Mouse (Mus musculus) erythroid progenitor cell, adult 5-6 weeks (primary cell): ENCODE data around the gene Ica1. TPM values are rescaled to one million over a fixed set of nuclear protein-coding genes. Genes with fewer than 3 reads are reported as not detected.

Experiments used
- ATAC-seq: replicated peaks from 2 replicates; pipeline ENCODE4 v1.8.0; 2016; ENCODE audit warnings: moderate number of reproducible peaks, mild to moderate bottlenecking, moderate TSS enrichment, inconsistent platforms; ENCODE audit not compliant: poor library complexity, low FRiP score, severe bottlenecking
- total RNA-seq, 2 experiments: library from RNA; stranded (forward) in 1 of 2; stranded (reverse) in 1 of 2; fragments of 150-400 nt in 1 of 2; fragments of 186-747, 209-891 nt in 1 of 2; gene quantifications; 2 replicates each; pipeline versions ENCODE4 v1.2.3 to v1.2.4; 2015 to 2017; ENCODE audit warnings: low replicate concordance in 2 of 2

Gene Ica1
- total RNA-seq, 2 experiments from 2014 or later: 8.9 to 21.8 TPM

GRCm38 (mm10) chr6:8655454-8655853 is 122.8 kb downstream of the Ica1 start:
- no peak for ATAC-seq

DNA sequence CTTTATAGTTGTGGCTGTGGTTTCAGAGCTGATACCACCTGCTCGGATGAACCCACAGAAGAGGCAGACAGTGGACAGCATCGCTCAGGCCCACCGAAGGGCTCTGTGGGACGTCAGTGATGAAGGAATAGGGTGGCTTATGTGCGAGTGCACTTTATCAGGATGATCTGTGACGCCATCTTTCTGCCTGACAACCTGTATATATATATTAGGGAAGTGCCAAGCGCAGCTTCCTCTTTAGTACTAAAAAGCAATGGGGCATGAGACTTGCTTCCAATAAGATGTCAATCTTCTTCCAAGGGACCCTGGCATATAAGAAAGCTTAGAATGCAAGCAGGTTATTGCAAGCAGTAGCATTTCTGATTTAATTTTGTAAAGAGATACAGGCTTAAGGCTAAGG is 127.9 kb downstream of the Ica1 start:
- no peak for ATAC-seq

DNA sequence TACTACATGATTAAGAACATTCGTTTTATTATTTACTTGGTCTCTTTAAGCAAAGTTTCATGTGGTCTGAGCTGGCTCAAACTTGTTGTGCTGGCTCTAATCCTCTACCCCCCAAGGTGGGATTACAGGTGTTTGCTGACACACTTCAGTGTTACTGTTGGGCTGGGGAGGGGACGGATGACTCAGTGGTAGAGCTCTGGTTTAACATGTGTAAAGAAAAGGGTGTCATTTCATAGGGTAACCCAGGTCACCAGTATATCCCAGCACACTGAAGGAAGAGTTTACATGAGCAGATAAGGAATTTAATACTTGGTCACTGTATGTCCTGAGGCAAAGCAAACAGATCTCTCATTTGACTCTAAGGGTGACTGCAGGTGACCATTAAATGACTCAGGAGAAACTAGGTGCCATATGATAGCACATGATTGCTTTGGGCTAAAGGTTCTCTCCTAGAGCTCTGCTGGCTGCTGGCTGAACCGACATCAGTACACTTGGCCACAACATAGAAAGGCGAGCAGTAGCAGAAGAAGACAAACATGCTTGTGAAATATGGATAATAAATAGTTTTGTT is 128.9 kb downstream of the Ica1 start:
- no peak for ATAC-seq

- no peak for ATAC-seq
These were observed 129.9 kb downstream of the Ica1 start for GRCm38 (mm10) chr6:8648185-8648901.

GRCm38 (mm10) chr6:8647513-8648184 is 130.6 kb downstream of the Ica1 start:
- ATAC-seq: 0 out of 2 replicates have a peak, but pooled peaks have one; percentile 43

DNA sequence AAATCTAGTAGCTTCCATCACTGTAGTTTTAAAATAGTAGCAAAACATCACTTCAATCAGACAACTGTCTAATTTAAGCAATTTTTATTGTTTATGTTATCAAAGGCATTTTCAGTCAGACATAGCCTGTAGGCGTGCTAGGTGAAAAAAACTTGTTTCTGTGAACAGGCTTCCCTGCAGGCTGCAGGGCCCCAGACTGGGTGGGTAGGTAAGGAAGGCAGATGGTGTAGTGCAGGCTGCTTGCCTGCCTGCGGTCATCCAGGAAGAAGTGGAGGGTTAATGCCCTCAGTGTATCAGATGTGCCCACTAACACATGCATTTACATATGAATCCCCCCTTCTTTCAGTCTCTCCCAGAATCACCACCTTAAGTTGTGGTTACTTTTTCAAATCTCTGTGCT is 132.6 kb downstream of the Ica1 start:
- no peak for ATAC-seq

DNA sequence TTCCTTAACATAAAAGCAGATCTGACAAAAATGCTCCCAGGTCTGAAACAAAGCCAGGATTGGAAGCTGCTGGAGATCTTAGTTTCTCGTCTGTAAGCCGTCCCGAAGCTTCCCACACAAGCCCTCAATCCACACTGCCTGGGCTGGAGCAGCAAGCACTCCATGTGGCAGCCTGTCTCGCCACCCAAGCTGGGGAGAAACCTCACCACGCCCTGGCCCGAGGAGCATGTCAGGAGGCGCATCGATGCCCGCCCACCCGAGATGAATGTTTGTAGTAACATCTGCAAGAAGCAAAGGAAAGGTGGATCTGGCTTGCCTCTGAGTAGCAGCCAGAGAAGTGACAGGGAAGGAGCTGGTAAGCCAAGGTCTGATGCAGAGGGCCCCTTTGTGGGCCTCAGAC is 133.6 kb downstream of the Ica1 start:
- ATAC-seq: 0 out of 2 replicates have a peak, but pooled peaks have one; percentile 18

- ATAC-seq: no peak
These were observed 137.4 kb downstream of the Ica1 start for GRCm38 (mm10) chr6:8640863-8641262.

- no peak for ATAC-seq
These were observed 138.8 kb downstream of the Ica1 start for GRCm38 (mm10) chr6:8639526-8639925.

DNA sequence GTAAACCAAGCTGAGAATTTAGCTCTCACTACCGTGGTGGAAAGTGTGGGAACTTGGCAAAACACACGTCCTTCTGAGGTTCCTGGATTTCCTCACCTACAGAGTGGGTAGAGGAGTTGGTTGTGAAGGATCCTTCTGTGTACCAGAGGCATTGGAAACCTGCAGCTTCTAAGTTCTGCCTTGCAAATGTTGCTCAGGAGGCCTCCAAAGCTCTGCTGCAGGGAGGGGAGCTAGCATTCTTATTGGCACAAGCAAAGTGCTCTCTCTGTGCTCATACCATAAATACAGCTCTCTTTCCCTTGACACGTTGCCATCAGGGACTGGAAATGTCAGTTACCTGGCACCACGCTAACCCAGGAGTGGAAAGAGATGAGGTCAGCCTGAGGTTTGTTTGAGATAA is 139.4 kb downstream of the Ica1 start:
- no peak for ATAC-seq

DNA sequence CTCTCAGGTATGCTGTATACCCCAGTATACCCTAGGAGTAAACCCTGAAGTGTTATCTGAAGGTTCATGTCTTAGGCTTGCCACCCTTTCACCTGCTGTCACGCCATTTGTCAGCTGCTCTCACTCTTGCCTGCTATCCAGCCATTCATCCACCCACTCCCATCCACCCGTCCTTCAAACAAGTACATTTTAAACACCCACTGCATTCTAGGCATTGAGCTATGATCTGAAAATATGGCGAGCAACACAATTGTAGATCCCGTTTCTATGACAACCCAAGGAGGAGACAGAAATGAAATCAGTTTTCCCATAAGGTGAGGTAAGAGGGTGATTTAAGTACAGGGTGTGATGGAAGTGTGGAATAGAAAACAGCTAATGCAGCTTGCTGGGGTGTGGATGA is 140.2 kb downstream of the Ica1 start:
- ATAC-seq: no peak

- ATAC-seq: no peak
These were observed 145.6 kb downstream of the Ica1 start for GRCm38 (mm10) chr6:8632701-8633100.

DNA sequence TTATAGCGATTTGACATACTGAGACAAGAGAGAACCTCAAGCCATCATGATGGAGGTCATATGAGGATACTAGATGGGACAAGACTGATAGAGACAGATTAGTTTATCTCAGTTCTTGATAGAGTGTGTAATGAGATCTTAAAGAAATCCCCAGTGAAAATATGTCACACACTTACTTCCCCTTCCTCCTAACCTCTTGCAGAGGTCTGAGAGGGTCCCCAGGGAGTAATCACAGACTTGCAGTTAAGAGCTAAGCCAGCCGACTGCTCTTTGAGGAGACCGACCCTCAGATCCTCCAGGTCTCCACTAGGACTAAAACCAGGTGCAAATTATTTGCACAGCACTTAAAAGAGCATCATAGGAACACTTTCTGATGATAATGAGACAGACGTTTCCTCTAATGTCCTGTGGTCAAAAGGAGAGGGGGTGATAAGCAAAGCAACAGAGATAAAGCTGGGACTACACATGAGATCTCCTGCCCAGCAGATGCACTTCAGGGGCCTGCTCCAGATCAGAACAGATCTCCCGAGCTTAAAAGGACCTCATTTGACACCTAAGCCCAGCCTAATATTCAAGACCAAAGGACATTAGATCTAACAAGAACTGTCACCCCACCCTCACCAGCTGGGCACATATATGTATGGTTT is 146.2 kb downstream of the Ica1 start:
- ATAC-seq: no peak

GRCm38 (mm10) chr6:8631362-8631761 is 146.9 kb downstream of the Ica1 start:
- no peak for ATAC-seq

GRCm38 (mm10) chr6:8630531-8630930 is 147.8 kb downstream of the Ica1 start:
- ATAC-seq: no peak

- ATAC-seq: no peak
These were observed 149.5 kb downstream of the Ica1 start for GRCm38 (mm10) chr6:8628715-8629267.

- ATAC-seq: no peak
These were observed 150.1 kb downstream of the Ica1 start for GRCm38 (mm10) chr6:8628226-8628625.

DNA sequence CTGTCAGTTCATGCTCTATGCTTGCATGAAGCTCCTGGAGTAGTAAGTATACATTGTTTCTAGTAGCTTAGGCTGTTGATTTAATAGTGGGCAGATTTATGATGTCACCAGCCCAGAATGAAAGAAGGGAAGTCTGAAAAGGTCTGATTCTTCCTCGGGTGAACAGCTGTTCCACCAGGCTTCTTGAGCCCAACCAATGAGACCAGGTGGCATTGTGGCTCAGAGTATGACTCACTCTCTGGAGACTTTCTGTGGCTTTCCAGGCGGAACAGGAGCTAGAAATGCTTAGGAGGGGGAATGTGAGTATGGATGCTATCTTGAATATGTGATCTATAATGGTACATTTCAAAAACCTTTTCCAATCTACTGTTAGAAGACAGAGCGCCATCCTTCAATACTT is 155.2 kb downstream of the Ica1 start:
- ATAC-seq: no peak

- no peak for ATAC-seq
These were observed 158.5 kb downstream of the Ica1 start for GRCm38 (mm10) chr6:8619582-8620350.

DNA sequence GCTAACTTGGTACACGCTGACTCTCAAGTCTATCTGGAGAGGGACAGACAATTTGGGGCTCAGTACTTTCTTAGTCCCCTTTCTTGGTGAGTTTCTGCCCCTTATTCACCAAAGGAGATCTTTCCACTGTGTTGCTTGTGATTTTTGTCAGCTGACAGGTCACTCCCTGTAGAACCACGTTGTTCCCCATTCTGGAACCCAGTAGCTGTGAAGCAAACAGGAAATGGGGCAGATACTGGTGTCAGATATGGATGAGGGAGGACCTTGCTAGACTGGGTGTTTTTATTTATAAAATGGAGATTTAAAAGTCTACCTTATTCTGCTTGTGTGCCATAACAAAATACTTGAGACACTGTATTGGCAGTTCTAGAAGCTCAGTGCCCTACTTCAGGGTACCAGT is 160.9 kb downstream of the Ica1 start:
- no peak for ATAC-seq
